Mouse (Mus musculus): Measurements from ENCODE around the gene Cdk17. TPM values are rescaled to one million over a fixed set of nuclear protein-coding genes. Genes with fewer than 3 reads are reported as not detected.
A peak's percentile ranks its signal among the peaks of the same experiment; 100 is the strongest.

Gene Cdk17
- polyA plus RNA-seq, 1 experiment from 2014 or later, result 45.7 TPM

- ATAC-seq (ENCODE audit: low FRiP score, low read depth), result no peak
- no peak overlapping the region for H3K4me2 ChIP-seq
- H3K36me3 ChIP-seq, result no peaks in the 10 kb centered on the region
- no peak overlapping the region for H3K27ac ChIP-seq (replicated peaks)
- 83% methylated on average over 5 of the region's 5 CpGs for WGBS
- no peaks in the 10 kb centered on the region for H3K27me3 ChIP-seq
- H3K4me1 ChIP-seq (replicated peaks), result peaks cover 34% of the 10 kb centered on the region
- H3K9ac ChIP-seq, result no peak overlapping the region
- no peaks in the 10 kb centered on the region for H3K9me3 ChIP-seq
- no peak overlapping the region for H3K4me3 ChIP-seq
These were observed 124.8 kb downstream of the Cdk17 start for GRCm38 (mm10) chr10:93285489-93285888.

- H3K4me3 ChIP-seq, result no peak overlapping the region
- WGBS, result 93% methylated on average over 8 of the region's 8 CpGs
- no peak overlapping the region for H3K4me2 ChIP-seq
- no peak overlapping the region for H3K27ac ChIP-seq (replicated peaks)
- H3K9ac ChIP-seq, result no peak overlapping the region
- ATAC-seq (ENCODE audit: low FRiP score, low read depth), result no peak
- no peaks in the 10 kb centered on the region for H3K9me3 ChIP-seq
- peaks cover 25% of the 10 kb centered on the region for H3K4me1 ChIP-seq (replicated peaks)
- H3K36me3 ChIP-seq, result no peaks in the 10 kb centered on the region
- no peaks in the 10 kb centered on the region for H3K27me3 ChIP-seq
These were observed 127.0 kb downstream of the Cdk17 start for GRCm38 (mm10) chr10:93287551-93288145.

- peaks cover 18% of the 10 kb centered on the region for H3K4me1 ChIP-seq (replicated peaks)
- H3K4me2 ChIP-seq, result no peak overlapping the region
- H3K9ac ChIP-seq, result no peak overlapping the region
- H3K4me3 ChIP-seq, result no peak overlapping the region
- no peaks in the 10 kb centered on the region for H3K9me3 ChIP-seq
- H3K27ac ChIP-seq (replicated peaks), result no peak overlapping the region
- H3K36me3 ChIP-seq, result no peaks in the 10 kb centered on the region
- H3K27me3 ChIP-seq, result no peaks in the 10 kb centered on the region
- ATAC-seq (ENCODE audit: low FRiP score, low read depth), result no peak
- WGBS, result 60% methylated on average over 4 of the region's 4 CpGs
These were observed 127.7 kb downstream of the Cdk17 start for GRCm38 (mm10) chr10:93288336-93288735.

GRCm38 (mm10) chr10:93289404-93289803 is 128.7 kb downstream of the Cdk17 start:
- no peak overlapping the region for H3K4me2 ChIP-seq
- H3K4me3 ChIP-seq, result no peak overlapping the region
- no peak overlapping the region for H3K27ac ChIP-seq (replicated peaks)
- H3K9me3 ChIP-seq, result no peaks in the 10 kb centered on the region
- 52% methylated on average over 6 of the region's 6 CpGs for WGBS
- no peak overlapping the region for H3K9ac ChIP-seq
- ATAC-seq (ENCODE audit: low FRiP score, low read depth), result no peak
- no peaks in the 10 kb centered on the region for H3K36me3 ChIP-seq
- H3K4me1 ChIP-seq (replicated peaks), result peaks cover 25% of the 10 kb centered on the region
- H3K27me3 ChIP-seq, result no peaks in the 10 kb centered on the region

- Histone ChIP-seq H3K9me3 (no peaks in the 10 kb centered on the region), H3K4me1 (replicated peaks) (peaks cover 39% of the 10 kb centered on the region), H3K36me3 (no peaks in the 10 kb centered on the region), H3K9ac (no peak overlapping the region), H3K27ac (replicated peaks) (no peak overlapping the region), H3K4me2 (no peak overlapping the region), H3K27me3 (no peaks in the 10 kb centered on the region), H3K4me3 (no peak overlapping the region)
- WGBS, result 34% methylated on average over 7 of the region's 7 CpGs
- peak; percentile 43 for ATAC-seq (ENCODE audit: low FRiP score, low read depth)
These were observed 130.7 kb downstream of the Cdk17 start for GRCm38 (mm10) chr10:93291352-93291751.

- ATAC-seq (ENCODE audit: low FRiP score, low read depth), result no peak
- H3K4me1 ChIP-seq (replicated peaks), result peaks cover 39% of the 10 kb centered on the region
- WGBS, result 1% methylated on average over 6 of the region's 6 CpGs
- H3K36me3 ChIP-seq, result no peaks in the 10 kb centered on the region
- no peak overlapping the region for H3K4me3 ChIP-seq
- no peaks in the 10 kb centered on the region for H3K27me3 ChIP-seq
- H3K9me3 ChIP-seq, result no peaks in the 10 kb centered on the region
- H3K27ac ChIP-seq (replicated peaks), result no peak overlapping the region
- no peak overlapping the region for H3K9ac ChIP-seq
- no peak overlapping the region for H3K4me2 ChIP-seq
These were observed 131.2 kb downstream of the Cdk17 start for GRCm38 (mm10) chr10:93291843-93292242.

- peaks cover 35% of the 10 kb centered on the region for H3K4me1 ChIP-seq (replicated peaks)
- no peaks in the 10 kb centered on the region for H3K9me3 ChIP-seq
- no peak overlapping the region for H3K4me3 ChIP-seq
- no peaks in the 10 kb centered on the region for H3K27me3 ChIP-seq
- H3K36me3 ChIP-seq, result no peaks in the 10 kb centered on the region
- no peak overlapping the region for H3K27ac ChIP-seq (replicated peaks)
- no peak overlapping the region for H3K9ac ChIP-seq
- no peak for ATAC-seq (ENCODE audit: low FRiP score, low read depth)
- 80% methylated on average over 7 of the region's 7 CpGs for WGBS
- no peak overlapping the region for H3K4me2 ChIP-seq
These were observed 132.9 kb downstream of the Cdk17 start for GRCm38 (mm10) chr10:93293621-93294020.

- Histone ChIP-seq H3K9ac (no peak overlapping the region), H3K36me3 (no peaks in the 10 kb centered on the region), H3K27ac (replicated peaks) (no peak overlapping the region; the same call in 1 of the 2 replicates), H3K27me3 (no peaks in the 10 kb centered on the region), H3K4me3 (no peak overlapping the region), H3K4me1 (replicated peaks) (peaks cover 26% of the 10 kb centered on the region), H3K9me3 (no peaks in the 10 kb centered on the region), H3K4me2 (no peak overlapping the region)
- ATAC-seq (ENCODE audit: low FRiP score, low read depth), result no peak
- WGBS, result 76% methylated on average over 20 of the region's 20 CpGs
These were observed 134.0 kb downstream of the Cdk17 start for GRCm38 (mm10) chr10:93294547-93295219.

GRCm38 (mm10) chr10:93297774-93298173 is 137.1 kb downstream of the Cdk17 start:
- H3K36me3 ChIP-seq, result no peaks in the 10 kb centered on the region
- H3K9ac ChIP-seq, result no peak overlapping the region
- no peak overlapping the region for H3K4me2 ChIP-seq
- H3K9me3 ChIP-seq, result no peaks in the 10 kb centered on the region
- no peaks in the 10 kb centered on the region for H3K27me3 ChIP-seq
- WGBS, result 40% methylated on average over 5 of the region's 5 CpGs
- peaks cover 21% of the 10 kb centered on the region; the same call in 1 of the 2 replicates for H3K4me1 ChIP-seq (replicated peaks)
- H3K27ac ChIP-seq (replicated peaks), result no peak overlapping the region
- no peak for ATAC-seq (ENCODE audit: low FRiP score, low read depth)
- no peak overlapping the region for H3K4me3 ChIP-seq

GRCm38 (mm10) chr10:93298208-93298607 is 137.5 kb downstream of the Cdk17 start:
- ATAC-seq (ENCODE audit: low FRiP score, low read depth), result peak; percentile 42
- Histone ChIP-seq H3K4me1 (replicated peaks) (peaks cover 25% of the 10 kb centered on the region; the same call in 1 of the 2 replicates), H3K27ac (replicated peaks) (no peak overlapping the region; the same call in 1 of the 2 replicates), H3K9me3 (no peaks in the 10 kb centered on the region), H3K9ac (no peak overlapping the region), H3K36me3 (no peaks in the 10 kb centered on the region), H3K4me3 (no peak overlapping the region), H3K4me2 (no peak overlapping the region), H3K27me3 (no peaks in the 10 kb centered on the region)
- WGBS, result 61% methylated on average over 7 of the region's 7 CpGs

GRCm38 (mm10) chr10:93301831-93302230 is 141.2 kb downstream of the Cdk17 start:
- Histone ChIP-seq H3K27ac (replicated peaks) (no peak overlapping the region), H3K4me1 (replicated peaks) (0 out of 2 replicates have a peak, but pooled peaks cover 4% of the 10 kb centered on the region), H3K27me3 (no peaks in the 10 kb centered on the region), H3K4me2 (no peak overlapping the region), H3K9me3 (no peaks in the 10 kb centered on the region), H3K36me3 (no peaks in the 10 kb centered on the region), H3K9ac (no peak overlapping the region), H3K4me3 (no peak overlapping the region)
- 79% methylated on average over 8 of the region's 8 CpGs for WGBS
- ATAC-seq (ENCODE audit: low FRiP score, low read depth), result no peak

GRCm38 (mm10) chr10:93303231-93303630 is 142.6 kb downstream of the Cdk17 start:
- Histone ChIP-seq H3K9me3 (no peaks in the 10 kb centered on the region), H3K4me3 (no peak overlapping the region), H3K27ac (replicated peaks) (no peak overlapping the region), H3K4me2 (no peak overlapping the region), H3K36me3 (no peaks in the 10 kb centered on the region), H3K27me3 (no peaks in the 10 kb centered on the region), H3K9ac (no peak overlapping the region; the same call in 1 of the 2 replicates), H3K4me1 (replicated peaks) (0 out of 2 replicates have a peak, but pooled peaks cover 4% of the 10 kb centered on the region)
- WGBS, result 83% methylated on average over 4 of the region's 4 CpGs
- no peak for ATAC-seq (ENCODE audit: low FRiP score, low read depth)

Data from hindbrain, embryonic 15.5 days (tissue).